Mouse (Mus musculus) forebrain, embryonic 15.5 days (tissue): ENCODE data around the gene Mapk1ip1l. TPM values are rescaled to one million over a fixed set of nuclear protein-coding genes. Genes with fewer than 3 reads are reported as not detected.

Experiments
- ATAC-seq: fragments of 200-750 bp; cut with Nextera tagmentation; replicated peaks from 2 replicates; pipeline ENCODE4 v1.8.0; 2017; ENCODE audit warnings: mild to moderate bottlenecking, moderate TSS enrichment, moderate library complexity
- H3K27ac ChIP-seq: fragments of 300-500 bp; sonication (generic); replicated peaks from 2 replicates; pipeline ENCODE4 v1.5.1; 2015; ENCODE audit warnings: mild to moderate bottlenecking, inconsistent platforms
- H3K27me3 ChIP-seq: fragments of 300-500 bp; sonication (generic); 2 replicates; pipeline ENCODE4 v1.6.1; 2015; ENCODE audit warnings: inconsistent platforms
- H3K36me3 ChIP-seq: fragments of 300-500 bp; sonication (generic); 2 replicates; pipeline ENCODE4 v1.6.1; 2015; ENCODE audit warnings: mild to moderate bottlenecking, inconsistent platforms
- H3K4me1 ChIP-seq: fragments of 300-500 bp; sonication (generic); 2 replicates; pipeline ENCODE4 v1.6.1; 2015; ENCODE audit warnings: inconsistent platforms
- H3K4me2 ChIP-seq: fragments of 300-500 bp; sonication (generic); replicated peaks from 2 replicates; pipeline ENCODE4 v1.6.1; 2015; ENCODE audit warnings: mild to moderate bottlenecking, inconsistent platforms
- H3K4me3 ChIP-seq: fragments of 300-500 bp; sonication (generic); 2 replicates; pipeline ENCODE4 v1.5.1; 2015; ENCODE audit warnings: mild to moderate bottlenecking, inconsistent platforms
- H3K9ac ChIP-seq: fragments of 300-500 bp; sonication (generic); replicated peaks from 2 replicates; pipeline ENCODE4 v1.6.1; 2015; ENCODE audit warnings: mild to moderate bottlenecking, inconsistent platforms
- H3K9me3 ChIP-seq: fragments of 300-500 bp; sonication (generic); 2 replicates; pipeline ENCODE4 v1.6.1; 2016; ENCODE audit warnings: inconsistent platforms
- WGBS: fragments of 180-500 bp; shearing (Covaris S2); methylation state at CpG from one replicate; pipeline ENCODE4 v1.1.7; 2015; ENCODE audit warnings: mixed read lengths; 5-methylcytosine and 5-hydroxymethylcytosine counted together
- polyA plus RNA-seq: library from polyadenylated mRNA; unstranded; fragments of >200 nt; fragmentation: Nextera tagmentation; extraction: Ambion mirVana; gene quantifications from 2 replicates; pipeline ENCODE4 v1.2.1, GENCODE M21; 2015

Gene Mapk1ip1l
- polyA plus RNA-seq, 1 experiment from 2014 or later, result 58.8 TPM

GRCm38 (mm10) chr14:47346715-47347114 is 48.6 kb downstream of the Mapk1ip1l start:
- Histone ChIP-seq H3K27me3 (no peaks in the 10 kb centered on the region), H3K27ac (no peak overlapping the region), H3K36me3 (no peaks in the 10 kb centered on the region), H3K9me3 (no peaks in the 10 kb centered on the region), H3K4me1 (no peaks in the 10 kb centered on the region), H3K9ac (no peak overlapping the region), H3K4me3 (no peak overlapping the region), H3K4me2 (no peak overlapping the region)
- no peak for ATAC-seq
- 93% methylated on average over 1 of the region's 1 CpGs for WGBS

GRCm38 (mm10) chr14:47350974-47351373 is 52.9 kb downstream of the Mapk1ip1l start:
- no peak overlapping the region for H3K4me3 ChIP-seq
- no peaks in the 10 kb centered on the region for H3K9me3 ChIP-seq
- no peaks in the 10 kb centered on the region for H3K4me1 ChIP-seq
- no peak overlapping the region for H3K4me2 ChIP-seq
- H3K9ac ChIP-seq, result no peak overlapping the region
- no peaks in the 10 kb centered on the region for H3K27me3 ChIP-seq
- H3K36me3 ChIP-seq, result no peaks in the 10 kb centered on the region
- no peak for ATAC-seq
- H3K27ac ChIP-seq, result no peak overlapping the region
- 73% methylated on average over 2 of the region's 2 CpGs for WGBS

- Histone ChIP-seq H3K4me1 (no peaks in the 10 kb centered on the region), H3K36me3 (no peaks in the 10 kb centered on the region), H3K4me3 (no peak overlapping the region), H3K9ac (no peak overlapping the region), H3K27me3 (no peaks in the 10 kb centered on the region), H3K4me2 (no peak overlapping the region), H3K27ac (no peak overlapping the region), H3K9me3 (no peaks in the 10 kb centered on the region)
- no peak for ATAC-seq
- WGBS, result 93% methylated on average over 10 of the region's 10 CpGs
These were observed 54.2 kb downstream of the Mapk1ip1l start for GRCm38 (mm10) chr14:47352272-47352671.

GRCm38 (mm10) chr14:47353240-47353639 is 55.2 kb downstream of the Mapk1ip1l start:
- H3K9me3 ChIP-seq, result no peaks in the 10 kb centered on the region
- H3K4me3 ChIP-seq, result no peak overlapping the region
- no peak overlapping the region for H3K4me2 ChIP-seq
- H3K27ac ChIP-seq, result no peak overlapping the region
- H3K4me1 ChIP-seq, result no peaks in the 10 kb centered on the region
- no peaks in the 10 kb centered on the region for H3K27me3 ChIP-seq
- H3K9ac ChIP-seq, result no peak overlapping the region
- WGBS, result 84% methylated on average over 4 of the region's 4 CpGs
- ATAC-seq, result no peak
- H3K36me3 ChIP-seq, result no peaks in the 10 kb centered on the region

GRCm38 (mm10) chr14:47354111-47354577 is 56.1 kb downstream of the Mapk1ip1l start:
- no peak overlapping the region for H3K9ac ChIP-seq
- H3K4me3 ChIP-seq, result no peak overlapping the region
- H3K4me2 ChIP-seq, result no peak overlapping the region
- no peaks in the 10 kb centered on the region for H3K36me3 ChIP-seq
- ATAC-seq, result no peak
- H3K27me3 ChIP-seq, result no peaks in the 10 kb centered on the region
- H3K9me3 ChIP-seq, result no peaks in the 10 kb centered on the region
- no peaks in the 10 kb centered on the region for H3K4me1 ChIP-seq
- WGBS, result 68% methylated on average over 8 of the region's 8 CpGs
- H3K27ac ChIP-seq, result no peak overlapping the region

GRCm38 (mm10) chr14:47354948-47355347 is 56.9 kb downstream of the Mapk1ip1l start:
- H3K9me3 ChIP-seq, result no peaks in the 10 kb centered on the region
- H3K4me1 ChIP-seq, result no peaks in the 10 kb centered on the region
- no peak overlapping the region for H3K9ac ChIP-seq
- no peak overlapping the region for H3K4me3 ChIP-seq
- no peak overlapping the region for H3K4me2 ChIP-seq
- no peak for ATAC-seq
- 78% methylated on average over 5 of the region's 5 CpGs for WGBS
- no peaks in the 10 kb centered on the region for H3K36me3 ChIP-seq
- no peaks in the 10 kb centered on the region for H3K27me3 ChIP-seq
- no peak overlapping the region for H3K27ac ChIP-seq

GRCm38 (mm10) chr14:47356622-47357021 is 58.6 kb downstream of the Mapk1ip1l start:
- 82% methylated on average over 3 of the region's 3 CpGs for WGBS
- Histone ChIP-seq H3K9ac (no peak overlapping the region), H3K4me3 (no peak overlapping the region), H3K4me2 (no peak overlapping the region), H3K9me3 (no peaks in the 10 kb centered on the region), H3K27me3 (no peaks in the 10 kb centered on the region), H3K4me1 (no peaks in the 10 kb centered on the region), H3K36me3 (no peaks in the 10 kb centered on the region), H3K27ac (no peak overlapping the region)
- no peak for ATAC-seq

GRCm38 (mm10) chr14:47359610-47360009 is 61.5 kb downstream of the Mapk1ip1l start:
- no peak overlapping the region for H3K4me3 ChIP-seq
- no peak for ATAC-seq
- H3K4me1 ChIP-seq, result no peaks in the 10 kb centered on the region
- no peak overlapping the region for H3K4me2 ChIP-seq
- H3K27me3 ChIP-seq, result no peaks in the 10 kb centered on the region
- H3K9ac ChIP-seq, result no peak overlapping the region
- no peaks in the 10 kb centered on the region for H3K36me3 ChIP-seq
- no peaks in the 10 kb centered on the region for H3K9me3 ChIP-seq
- H3K27ac ChIP-seq, result no peak overlapping the region
- 79% methylated on average over 3 of the region's 3 CpGs for WGBS

- H3K4me1 ChIP-seq, result peaks cover 12% of the 10 kb centered on the region
- H3K27ac ChIP-seq, result no peak overlapping the region
- no peaks in the 10 kb centered on the region for H3K9me3 ChIP-seq
- ATAC-seq, result no peak
- no peak overlapping the region for H3K4me2 ChIP-seq
- no peak overlapping the region for H3K9ac ChIP-seq
- H3K36me3 ChIP-seq, result no peaks in the 10 kb centered on the region
- whole genome bisulfite sequencing, result 92% methylated on average over 2 of the region's 2 CpGs
- H3K27me3 ChIP-seq, result no peaks in the 10 kb centered on the region
- H3K4me3 ChIP-seq, result no peak overlapping the region
These were observed 63.4 kb downstream of the Mapk1ip1l start for GRCm38 (mm10) chr14:47361418-47361817.

- ATAC-seq, result no peak
- Histone ChIP-seq H3K4me3 (no peak overlapping the region), H3K27ac (no peak overlapping the region), H3K9ac (no peak overlapping the region), H3K36me3 (no peaks in the 10 kb centered on the region), H3K9me3 (no peaks in the 10 kb centered on the region), H3K4me1 (peaks cover 16% of the 10 kb centered on the region), H3K4me2 (no peak overlapping the region), H3K27me3 (no peaks in the 10 kb centered on the region)
- 89% methylated on average over 9 of the region's 9 CpGs for WGBS
These were observed 63.8 kb downstream of the Mapk1ip1l start for GRCm38 (mm10) chr14:47361899-47362298.

GRCm38 (mm10) chr14:47364742-47365449 is 66.8 kb downstream of the Mapk1ip1l start:
- WGBS, result 39% methylated on average over 21 of the region's 21 CpGs
- Histone ChIP-seq H3K4me3 (no peak overlapping the region), H3K36me3 (no peaks in the 10 kb centered on the region), H3K9ac (no peak overlapping the region), H3K9me3 (no peaks in the 10 kb centered on the region), H3K4me2 (no peak overlapping the region; the same call in 1 of the 2 replicates), H3K27ac (no peak overlapping the region), H3K27me3 (no peaks in the 10 kb centered on the region), H3K4me1 (peaks cover 31% of the 10 kb centered on the region)
- no peak for ATAC-seq

GRCm38 (mm10) chr14:47366881-47367321 is 68.8 kb downstream of the Mapk1ip1l start:
- H3K9ac ChIP-seq, result no peak overlapping the region
- peak; percentile 93 for ATAC-seq
- no peaks in the 10 kb centered on the region for H3K9me3 ChIP-seq
- peaks cover 4% of the 10 kb centered on the region; the same call in 1 of the 2 replicates for H3K27me3 ChIP-seq
- H3K4me3 ChIP-seq, result no peak overlapping the region
- H3K4me2 ChIP-seq, result no peak overlapping the region
- WGBS, result 21% methylated on average over 7 of the region's 7 CpGs
- H3K27ac ChIP-seq, result peak overlapping the region; percentile 42
- no peaks in the 10 kb centered on the region for H3K36me3 ChIP-seq
- peaks cover 31% of the 10 kb centered on the region for H3K4me1 ChIP-seq

GRCm38 (mm10) chr14:47367461-47367860 is 69.4 kb downstream of the Mapk1ip1l start, which contains the start of gene Lgals3:
Gene Lgals3, plus strand, starts transcription at chr14:47367751.
- peak; percentile 91 for ATAC-seq
- H3K4me2 ChIP-seq, result peak within 1 kb of the TSS; percentile 12
- H3K27me3 ChIP-seq, result peaks cover 7% of the 10 kb centered on the region; the same call in 1 of the 2 replicates
- H3K9me3 ChIP-seq, result no peaks in the 10 kb centered on the region
- peak within 1 kb of the TSS; percentile 42 for H3K27ac ChIP-seq
- H3K36me3 ChIP-seq, result no peaks in the 10 kb centered on the region
- 35% methylated on average over 9 of the region's 9 CpGs for WGBS
- no peak within 1 kb of the TSS for H3K4me3 ChIP-seq
- no peak within 1 kb of the TSS for H3K9ac ChIP-seq
- H3K4me1 ChIP-seq, result peaks cover 31% of the 10 kb centered on the region
